16 mouse cellular contexts compared by ENCODE assay signal in the genomic region with DNA sequence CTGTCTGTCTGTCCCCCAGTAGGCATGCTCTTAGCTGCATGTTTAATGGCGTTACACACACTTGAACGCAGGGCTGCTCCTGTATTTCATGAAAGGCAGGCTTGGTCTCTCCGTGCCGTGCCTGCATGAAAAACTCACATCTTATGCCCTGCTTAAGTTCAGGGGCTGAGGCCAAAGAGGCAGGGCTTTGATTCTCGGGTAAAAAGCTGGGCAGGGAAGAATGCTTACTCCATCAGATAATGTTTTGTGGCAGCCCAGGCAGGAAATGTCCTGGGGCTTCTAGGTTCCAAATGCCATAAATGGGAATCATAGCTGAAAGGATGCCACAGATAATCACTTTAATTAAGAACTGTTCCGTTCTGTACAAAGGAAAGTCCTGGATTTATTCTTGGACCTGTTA.
DNase-seq lines count a peak whose midpoint lies in the region.
"Had no signal": no experiment of that assay in that cellular context is flagged by ENCODE, and none has a peak within 500 bp of the region (broad histone marks: within the 10 kb centered on the region; RNA-seq: fewer than 3 reads in every experiment).

No protein-coding gene starts in this region.

- intact Hi-C loops in left cerebral cortex, postnatal 4 days (cut with DNase I) = no loop called here
- intact Hi-C loops in gastrocnemius, postnatal 14 days (cut with DNase I; ENCODE audit: low total_unique reads) = no loop called here

- peak; percentile 58 for DNase-seq in left cerebral cortex, postnatal 4 days
- no peak for DNase-seq in left cerebral cortex, adult 8-10 months (ENCODE audit: low spot score in 2 of 2)
- DNase-seq in cerebellum, adult 11 months = peak; percentile 55
- DNase-seq in cerebellum, postnatal 10 days = peak; percentile 72 to 80
- peak; percentile 81 for DNase-seq in retina, embryonic 14.5 days (ENCODE audit: low spot score)
- DNase-seq in kidney, postnatal 10 days = no peak
- DNase-seq in kidney, postnatal 25 days = no peak
- no peak for DNase-seq in gastrocnemius, postnatal 14 days
- DNase-seq: adrenal gland, postnatal 36 days; heart, postnatal 10 days; kidney, adult 9 months; kidney, postnatal 4 days; layer of hippocampus, adult 9-11 months; lung, adult 2 months; lung, postnatal 36 days; thymus, postnatal 4 days had no signal

Comparison
In these comparisons a context has a peak if more than half of its experiments do, and no peak if none do; other contexts are left out.
1. DNase-seq: peak in left cerebral cortex, postnatal 4 days (single experiment), cerebellum, adult 11 months (single experiment), cerebellum, postnatal 10 days (2 of 2) and retina, embryonic 14.5 days (single experiment); none in left cerebral cortex, adult 8-10 months (0 of 2), kidney, postnatal 10 days (single experiment), kidney, postnatal 25 days (0 of 2) and gastrocnemius, postnatal 14 days (single experiment).